Mouse (Mus musculus) ovary, adult 18-20 months (tissue): ENCODE data around the gene Card10.

Source experiments
- DNase-seq: peaks from one replicate; pipeline ENCODE4 v3.0.0; 2022; ENCODE audit warnings: low spot score, mixed read lengths

Gene Card10

GRCm38 (mm10) chr15:78735431-78736180, 67.2 kb downstream of the Card10 start:
- no peak for DNase-seq

- DNase-seq = no peak
Observed at GRCm38 (mm10) chr15:78731830-78732229, 71.0 kb downstream of the Card10 start.

GRCm38 (mm10) chr15:78730315-78731049, 72.4 kb downstream of the Card10 start:
- no peak for DNase-seq

GRCm38 (mm10) chr15:78726697-78727096, 76.1 kb downstream of the Card10 start:
- no peak for DNase-seq
